Mouse (Mus musculus) ES-E14 (cell line): ENCODE data around the gene 9430015G10Rik. TPM values are rescaled to one million over a fixed set of nuclear protein-coding genes. Genes with fewer than 3 reads are reported as not detected.

Experiments
- DNase-seq: peaks from one replicate; pipeline ENCODE4 v3.0.0-alpha.2; 2013; ENCODE audit warnings: low read depth, low spot score
- H3K27ac ChIP-seq: 2 replicates; pipeline ENCODE4 v1.5.1; 2012; ENCODE audit warnings: low read depth, mild to moderate bottlenecking, low read length, moderate library complexity, mixed read lengths; ENCODE audit not compliant: poor library complexity, insufficient read depth, severe bottlenecking
- H3K36me3 ChIP-seq: 2 replicates; pipeline ENCODE4 v1.6.1; 2012; ENCODE audit warnings: mild to moderate bottlenecking, low read length, moderate library complexity, mixed read lengths; ENCODE audit not compliant: control insufficient read depth, poor library complexity, insufficient read depth, severe bottlenecking
- H3K4me1 ChIP-seq, 2 experiments: fragments of 150-350 bp in 1 of 2; sonication (generic) in 1 of 2; 2 replicates each; pipeline ENCODE4 v1.6.1; 2012; ENCODE audit warnings: low read length in 2 of 2, mild to moderate bottlenecking in 1 of 2, mixed read lengths in 1 of 2; ENCODE audit not compliant: control insufficient read depth in 2 of 2, insufficient read depth in 2 of 2, poor library complexity in 1 of 2
- H3K4me3 ChIP-seq, 2 experiments: fragments of 150-350 bp in 1 of 2; sonication (generic) in 1 of 2; 2 replicates each; pipeline ENCODE4 v1.5.1; 2012; ENCODE audit warnings: low read length in 2 of 2, low read depth in 1 of 2, mild to moderate bottlenecking in 1 of 2, mixed read lengths in 1 of 2; ENCODE audit not compliant: insufficient read depth in 1 of 2, poor library complexity in 1 of 2, severe bottlenecking in 1 of 2
- H3K9ac ChIP-seq: 2 replicates; pipeline ENCODE4 v1.6.1; 2012; ENCODE audit warnings: low read depth, mild to moderate bottlenecking, low read length, mixed read lengths; ENCODE audit not compliant: poor library complexity, insufficient read depth, severe bottlenecking
- H3K9me3 ChIP-seq: fragments of 150-350 bp; sonication (generic); 2 replicates; pipeline ENCODE4 v1.6.1; 2012; ENCODE audit warnings: low read depth, mild to moderate bottlenecking, low read length; ENCODE audit not compliant: control insufficient read depth, insufficient read depth
- CHD2 ChIP-seq: IDR thresholded peaks from 2 replicates; pipeline ENCODE4 v1.6.1; 2014; ENCODE audit warnings: mild to moderate bottlenecking, low read depth, low read length, inconsistent platforms
- HCFC1 ChIP-seq: IDR thresholded peaks from 2 replicates; pipeline ENCODE4 v1.6.1; 2012; ENCODE audit warnings: low read length, inconsistent platforms, borderline replicate concordance; ENCODE audit not compliant: insufficient read depth
- MAFK ChIP-seq: IDR thresholded peaks from 2 replicates; pipeline ENCODE4 v1.6.1; 2014; ENCODE audit warnings: mild to moderate bottlenecking, low read depth, low read length, inconsistent platforms; ENCODE audit not compliant: insufficient read depth
- ZC3H11A ChIP-seq: IDR thresholded peaks from 2 replicates; pipeline ENCODE4 v1.6.1; 2012; ENCODE audit warnings: low read depth, mild to moderate bottlenecking, inconsistent platforms, low read length, borderline replicate concordance
- ZNF384 ChIP-seq: IDR thresholded peaks from 2 replicates; pipeline ENCODE4 v1.6.1; 2012; ENCODE audit warnings: low read depth, low read length, inconsistent platforms
- in situ Hi-C, 2 experiments: fragments of 600-800 bp; cut with MboI; formaldehyde crosslinking; loops; one replicate each; pipeline ENCODE4 v1.15.1; 2025; ENCODE audit warnings: low sequenced_read_pairs in 2 of 2, inconsistent platforms in 1 of 2; ENCODE audit not compliant: unreplicated experiment in 2 of 2
- total RNA-seq: library from RNA; depleted of rRNA; stranded (reverse); fragments of 300-350 nt; gene quantifications from 2 replicates; pipeline ENCODE4 v1.2.3, GENCODE M21; 2012

Gene 9430015G10Rik
- total RNA-seq, 1 experiment = 83.4 TPM

GRCm38 (mm10) chr4:156130940-156131339, 21.2 kb downstream of the 9430015G10Rik start:
- Histone ChIP-seq H3K4me1 (peaks cover 5 to 13% of the 10 kb centered on the region in 2 experiments; a peak in 2 of 4 replicates), H3K4me3 (no peak overlapping the region), H3K9me3 (no peaks in the 10 kb centered on the region), H3K36me3 (peaks cover 7% of the 10 kb centered on the region), H3K9ac (no peak overlapping the region), H3K27ac (no peak overlapping the region)
- in situ Hi-C loops = no loop called here
- TF ChIP-seq ZNF384 (no peak), CHD2 (no peak), MAFK (no peak), HCFC1 (no peak), ZC3H11A (no peak)
- DNase-seq = no peak

- no peak for DNase-seq
- Histone ChIP-seq H3K9me3 (no peaks in the 10 kb centered on the region), H3K9ac (peak overlapping the region; percentile 2; the same call in 1 of the 2 replicates), H3K4me1 (peaks cover 5 to 13% of the 10 kb centered on the region in 2 experiments; a peak in 2 of 4 replicates), H3K4me3 (peak overlapping the region; percentile 3 to 42; a peak in 2 of 4 replicates), H3K27ac (no peak overlapping the region), H3K36me3 (no peaks in the 10 kb centered on the region)
- in situ Hi-C loops = no loop called here
- TF ChIP-seq HCFC1 (no peak), CHD2 (no peak), ZNF384 (no peak), ZC3H11A (no peak)
These were observed 23.6 kb downstream of the 9430015G10Rik start for GRCm38 (mm10) chr4:156133334-156133733.

GRCm38 (mm10) chr4:156133943-156134605, 24.3 kb downstream of the 9430015G10Rik start:
- H3K27ac ChIP-seq = no peak overlapping the region
- in situ Hi-C loops = no loop called here
- TF ChIP-seq MAFK (0 out of 2 replicates have a peak, but pooled peaks have one; percentile 6), HCFC1 (no peak)
- no peaks in the 10 kb centered on the region for H3K36me3 ChIP-seq
- no peak for DNase-seq
- H3K4me1 ChIP-seq = peaks cover 5 to 13% of the 10 kb centered on the region in 2 experiments; a peak in 2 of 4 replicates
- peak overlapping the region; percentile 3 to 42; a peak in 2 of 4 replicates for H3K4me3 ChIP-seq
- peak overlapping the region; percentile 2 for H3K9ac ChIP-seq
- H3K9me3 ChIP-seq = no peaks in the 10 kb centered on the region

DNA sequence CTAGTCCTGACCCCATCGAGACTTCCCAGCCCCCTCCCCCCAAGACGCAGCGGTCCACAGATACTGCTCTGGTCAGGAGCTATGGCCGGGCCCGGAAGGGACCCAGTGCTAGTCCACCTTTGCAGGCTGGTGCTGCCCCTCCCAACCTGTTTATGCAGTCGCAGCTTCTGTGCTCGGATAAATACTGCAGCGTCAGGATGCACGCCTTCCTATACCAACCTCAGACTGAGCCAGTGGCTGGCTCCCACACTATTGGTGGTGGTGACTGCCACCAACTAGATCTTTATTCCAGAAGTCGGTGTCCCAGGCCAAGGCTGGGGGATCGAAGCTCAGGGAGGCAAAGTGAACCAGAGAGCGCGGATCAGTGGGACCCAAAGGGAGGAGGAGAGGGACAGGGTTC, 25.3 kb downstream of the 9430015G10Rik start:
- H3K9ac ChIP-seq = no peak overlapping the region
- H3K27ac ChIP-seq = no peak overlapping the region
- no peaks in the 10 kb centered on the region for H3K9me3 ChIP-seq
- DNase-seq = no peak
- in situ Hi-C loops = no loop called here
- H3K4me3 ChIP-seq = peak overlapping the region in 1 of 2 experiments; percentile 1; a peak in 1 of 4 replicates
- H3K4me1 ChIP-seq = peaks cover 5 to 13% of the 10 kb centered on the region in 2 experiments; a peak in 2 of 4 replicates
- TF ChIP-seq HCFC1 (no peak), ZC3H11A (no peak), ZNF384 (no peak), MAFK (no peak), CHD2 (no peak)
- H3K36me3 ChIP-seq = no peaks in the 10 kb centered on the region
